Mouse (Mus musculus) CH12.LX (cell line): ENCODE data around the gene Cdk4.

ENCODE experiments used
- CHD2 ChIP-seq: IDR thresholded peaks from 2 replicates; pipeline ENCODE4 v1.6.1; 2011; ENCODE audit warnings: low read length, improper control_type of control experiment
- CTCF ChIP-seq, 2 experiments: IDR thresholded peaks in 1 of 2; conservative IDR thresholded peaks in 1 of 2; 2 replicates each; pipeline ENCODE4 v1.5.1; 2011 to 2012; ENCODE audit warnings: low read depth in 2 of 2, low read length in 2 of 2, improper control_type of control experiment in 1 of 2, inconsistent platforms in 1 of 2, mild to moderate bottlenecking in 1 of 2, moderate library complexity in 1 of 2

GRCm38 (mm10) chr10:127083915-127084306 lies 20.6 kb downstream of the Cdk4 start:
- TF ChIP-seq CHD2 (no peak), CTCF (conservative IDR thresholded peaks at IDR 0.05 in 1 of 2, IDR thresholded peaks at IDR 0.05 in 1 of 2; ENCODE audit: low read depth in 2 of 2, low read length in 2 of 2) (no peak)
